Comparison of ENCODE assay signal across 12 mouse cellular contexts in the genomic region with DNA sequence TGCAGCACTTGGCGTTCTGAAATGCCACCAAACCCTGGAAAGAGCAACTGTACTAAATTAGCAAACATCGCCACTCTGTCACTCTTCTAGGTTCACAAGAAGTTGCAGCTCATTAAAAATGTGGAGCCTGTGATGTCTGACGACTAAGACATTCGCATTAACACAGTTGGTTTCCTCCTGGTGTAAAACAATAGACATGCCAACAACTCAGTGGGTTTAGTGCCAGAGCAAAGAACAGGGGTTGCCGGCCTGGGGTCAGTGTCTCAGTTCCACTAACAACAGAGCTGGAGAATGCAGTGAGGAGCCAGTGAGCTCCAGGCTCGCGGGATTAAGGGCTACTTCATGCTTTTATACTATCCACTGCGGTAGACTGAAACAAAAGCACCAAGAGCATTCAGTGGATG.
DNase-seq lines count a peak whose midpoint lies in the region; ATAC-seq lines count a peak whose summit lies in the region.
"Had no signal": no experiment of that assay in that cellular context is flagged by ENCODE, and none has a peak within 500 bp of the region (broad histone marks: within the 10 kb centered on the region; RNA-seq: fewer than 3 reads in every experiment).

No protein-coding gene starts in this region.

- WGBS in hindbrain, embryonic 10.5 days = 13% methylated on average over 8 of the region's 8 CpGs
- WGBS in midbrain, embryonic 11.5 days = 13% methylated on average over 8 of the region's 8 CpGs

- DNase-seq in brain, adult 2 months (ENCODE audit: low read depth, low spot score) = peak; percentile 36
- DNase-seq in embryo, embryonic 10.5 days (ENCODE audit: low spot score) = peak; percentile 50
- DNase-seq in hindbrain, embryonic 10.5 days (ENCODE audit: low spot score) = peak; percentile 49
- DNase-seq in midbrain, embryonic 11.5 days (ENCODE audit: low spot score, missing footprints) = peak; percentile 89
- DNase-seq in thymus, postnatal 25 days = no peak
- no peak for DNase-seq in cerebellum, adult 9-10 months
- DNase-seq in thymus, postnatal 4 days = no peak
- DNase-seq: heart, adult 2 months; left cerebral cortex, postnatal 4 days; lung, postnatal 4 days had no signal

- ATAC-seq in midbrain, embryonic 11.5 days (ENCODE audit: low FRiP score) = peak; percentile 88
- ATAC-seq: intestine, embryonic 15.5 days had no signal

- peak overlapping the region; percentile 57; the same call in 1 of the 2 replicates for H3K9ac ChIP-seq in midbrain, embryonic 11.5 days (ENCODE audit: low read length)
- H3K9ac ChIP-seq: embryonic facial prominence, embryonic 15.5 days; intestine, embryonic 15.5 days had no signal

- H3K4me1 ChIP-seq in hindbrain, embryonic 10.5 days (replicated peaks) = peaks cover 13% of the 10 kb centered on the region
- peaks cover 10% of the 10 kb centered on the region for H3K4me1 ChIP-seq in midbrain, embryonic 11.5 days (ENCODE audit: control insufficient read depth, insufficient read depth, low read length)
- H3K4me1 ChIP-seq: intestine, embryonic 15.5 days had no signal

- H3K27ac ChIP-seq in hindbrain, embryonic 10.5 days = peak overlapping the region; percentile 80
- peak overlapping the region; percentile 57; the same call in 1 of the 2 replicates for H3K27ac ChIP-seq in midbrain, embryonic 11.5 days (ENCODE audit: low read depth, low read length)
- H3K27ac ChIP-seq: embryonic facial prominence, embryonic 15.5 days; heart, adult 2 months; intestine, embryonic 15.5 days had no signal

- no peaks in the 10 kb centered on the region; the same call in 1 of the 2 replicates for H3K27me3 ChIP-seq in hindbrain, embryonic 10.5 days (ENCODE audit: insufficient read depth, poor library complexity, severe bottlenecking)
- H3K27me3 ChIP-seq in midbrain, embryonic 11.5 days (ENCODE audit: control insufficient read depth, insufficient read depth, low read length) = no peaks in the 10 kb centered on the region
- H3K27me3 ChIP-seq: embryonic facial prominence, embryonic 15.5 days; intestine, embryonic 15.5 days had no signal

- H3K36me3 ChIP-seq in hindbrain, embryonic 10.5 days = no peaks in the 10 kb centered on the region
- no peaks in the 10 kb centered on the region for H3K36me3 ChIP-seq in midbrain, embryonic 11.5 days (ENCODE audit: control insufficient read depth, insufficient read depth, low read length)
- H3K36me3 ChIP-seq: embryonic facial prominence, embryonic 15.5 days; intestine, embryonic 15.5 days had no signal

- peak overlapping the region; percentile 33 for H3K4me2 ChIP-seq in midbrain, embryonic 11.5 days
- H3K4me2 ChIP-seq: embryonic facial prominence, embryonic 15.5 days; intestine, embryonic 15.5 days had no signal

- peak overlapping the region; percentile 29; the same call in 1 of the 2 replicates for H3K4me3 ChIP-seq in hindbrain, embryonic 10.5 days
- no peak overlapping the region for H3K4me3 ChIP-seq in midbrain, embryonic 11.5 days (ENCODE audit: low read depth, low read length)
- H3K4me3 ChIP-seq: embryonic facial prominence, embryonic 15.5 days; heart, adult 2 months; intestine, embryonic 15.5 days had no signal

- H3K9me3 ChIP-seq in hindbrain, embryonic 10.5 days = no peaks in the 10 kb centered on the region
- H3K9me3 ChIP-seq in midbrain, embryonic 11.5 days (ENCODE audit: control insufficient read depth, low read length) = no peaks in the 10 kb centered on the region
- H3K9me3 ChIP-seq: embryonic facial prominence, embryonic 15.5 days; intestine, embryonic 15.5 days had no signal

Comparison
In these comparisons a context has a peak if more than half of its experiments do, and no peak if none do; other contexts are left out.
1. DNase-seq: peak in brain, adult 2 months (single experiment), embryo, embryonic 10.5 days (single experiment), hindbrain, embryonic 10.5 days (single experiment) and midbrain, embryonic 11.5 days (single experiment); none in thymus, postnatal 25 days (single experiment), cerebellum, adult 9-10 months (single experiment) and thymus, postnatal 4 days (single experiment).